Mouse (Mus musculus): ENCODE data around the gene Tmem192. TPM values are rescaled to one million over a fixed set of nuclear protein-coding genes. Genes with fewer than 3 reads are reported as not detected.
"Not testable (repeated sequence)": the region's sequence is repeated elsewhere in the genome, so short reads cannot be mapped to it uniquely, and the experiment has no call there.

The Tmem192 gene
- polyA plus RNA-seq, 1 experiment, result 19.4 TPM

DNA sequence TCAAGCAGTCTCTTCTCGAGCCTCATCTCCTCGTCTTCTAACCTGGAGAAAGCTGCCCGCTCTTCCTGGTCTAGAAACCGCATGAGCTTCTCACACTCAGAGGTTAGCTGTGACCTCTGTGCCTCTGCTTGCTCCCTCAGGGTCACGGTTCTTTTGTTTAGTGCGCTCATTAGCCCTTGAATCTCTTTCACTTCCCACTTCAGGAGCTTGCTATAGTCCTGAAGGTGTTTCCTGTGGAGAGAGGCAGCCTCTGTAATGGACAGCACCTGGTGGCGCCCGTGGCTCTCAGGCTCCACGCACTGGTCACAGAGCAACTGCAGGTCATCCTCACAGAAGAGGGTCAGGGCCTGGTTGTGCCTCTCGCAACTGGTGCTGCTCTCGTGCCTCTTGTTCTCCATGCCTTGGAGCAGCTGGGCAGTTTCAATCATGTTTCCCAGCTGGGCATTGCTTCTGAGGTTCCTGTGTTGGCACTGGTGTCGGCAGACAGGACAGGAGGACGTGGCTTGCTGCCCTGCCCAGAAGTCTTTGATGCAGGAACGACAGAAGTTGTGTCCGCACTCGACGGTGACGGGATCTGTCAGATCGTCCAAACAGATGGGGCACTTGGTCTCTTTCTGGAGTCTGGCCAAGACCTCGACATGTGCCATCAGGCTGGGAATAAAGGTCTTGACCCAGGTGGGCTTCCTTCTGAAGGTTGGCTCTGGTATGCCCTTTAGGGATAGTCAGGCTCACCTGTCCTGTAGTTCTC is 36.3 kb downstream of the Tmem192 start:
- no peak for DNase-seq (ENCODE audit: low spot score)

DNA sequence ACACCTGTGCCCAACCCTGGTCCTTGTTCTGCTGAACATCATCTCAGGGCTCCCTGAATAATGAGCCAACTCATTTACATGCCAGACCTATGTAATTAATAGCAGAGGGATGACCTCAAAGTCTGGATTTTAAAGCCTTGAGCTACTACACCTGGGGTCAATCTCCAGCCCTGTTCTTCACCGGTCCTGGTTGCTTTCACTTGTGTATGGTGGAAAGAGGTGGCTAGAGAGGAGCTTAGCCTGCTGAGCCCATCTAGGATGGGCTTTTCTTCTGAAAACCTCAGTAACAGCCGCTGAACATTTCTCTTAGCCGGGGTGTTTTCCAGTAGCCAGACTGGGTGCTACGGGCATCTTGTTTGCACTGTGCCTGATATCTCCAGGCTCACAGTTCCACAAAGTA is 40.7 kb downstream of the Tmem192 start, which contains the start of gene Trim75:
Trim75 (minus strand) TSS at position 101 of the 400 bp plus-strand sequence.
- DNase-seq (ENCODE audit: low spot score), result no peak

DNA sequence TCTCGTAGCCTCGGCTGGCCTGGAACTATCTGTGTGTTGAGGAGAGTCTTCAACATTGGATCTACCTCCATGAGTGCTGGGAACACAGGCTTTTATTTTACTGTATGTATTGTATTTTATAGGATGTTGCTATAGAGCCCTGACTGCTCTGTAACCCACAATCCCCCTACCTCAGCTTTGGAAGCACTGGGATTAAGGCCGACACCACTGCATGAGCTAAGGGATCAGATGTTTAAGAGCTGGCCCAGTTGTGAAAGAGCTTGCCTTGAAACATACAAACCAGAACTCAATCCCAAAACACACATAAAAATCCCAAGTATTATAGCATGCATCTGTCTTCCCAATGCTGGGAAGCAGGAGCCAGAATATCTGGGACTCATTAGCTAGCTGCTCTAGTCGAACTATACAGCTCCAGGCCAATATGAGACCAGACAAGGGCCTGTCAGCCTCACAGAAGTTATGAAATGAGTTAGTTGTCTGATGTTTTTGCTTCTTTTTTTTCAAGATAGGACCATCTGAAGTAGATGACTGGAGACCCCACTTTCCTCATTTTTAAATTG is 51.9 kb downstream of the Tmem192 start:
- no peak for DNase-seq (ENCODE audit: low spot score)

DNA sequence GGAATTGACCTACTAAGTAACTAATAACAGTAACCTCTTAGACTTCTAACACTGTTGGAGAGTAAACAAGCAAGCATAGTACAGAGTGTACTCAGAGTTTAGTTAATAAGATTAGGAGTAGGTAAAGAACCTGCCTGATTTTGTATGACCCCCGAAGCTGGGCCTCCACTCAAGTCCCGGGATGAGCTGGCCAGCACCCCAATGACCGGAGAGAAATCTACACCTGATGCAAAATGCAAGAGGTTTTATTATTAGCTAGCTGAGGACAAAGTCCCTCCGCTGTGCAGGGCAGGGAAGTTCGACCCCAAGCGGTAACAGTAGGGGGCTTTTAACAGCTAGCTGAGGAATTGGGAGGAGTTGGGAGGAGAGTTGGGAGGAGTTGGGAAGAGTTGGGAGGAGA is 60.6 kb downstream of the Tmem192 start:
- not testable (repeated sequence) for DNase-seq (ENCODE audit: low spot score)

DNA sequence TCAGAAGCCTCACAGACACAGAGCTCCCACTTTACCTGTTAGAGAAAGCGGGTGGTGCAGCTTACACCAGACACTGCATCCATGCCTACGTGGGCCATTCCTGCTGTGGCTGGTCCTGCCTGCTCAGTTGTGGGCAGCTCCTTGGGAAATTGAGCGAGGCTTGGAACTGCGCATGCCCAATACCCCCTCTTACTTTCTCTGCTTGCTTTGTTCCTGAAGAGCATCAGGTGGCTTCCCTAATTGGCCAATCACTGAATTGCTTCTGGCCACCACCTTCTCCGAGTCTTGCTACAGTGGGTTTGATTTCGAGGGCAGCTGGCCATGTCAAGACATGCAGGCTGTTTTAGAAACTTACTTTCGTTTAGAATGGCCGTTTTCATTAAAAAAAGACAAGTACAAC is 71.4 kb downstream of the Tmem192 start, which contains the start of the genes Trim61 and Trim60:
Trim61 (minus strand) TSS at position 101 of the 400 bp plus-strand sequence.
Trim60 (minus strand) TSS at position 162 of the 400 bp plus-strand sequence.
- no peak for DNase-seq (ENCODE audit: low spot score)

Other genes starting within 250 kb of the Tmem192 start
- gene Msmo1, start 213.4 kb upstream of the Tmem192 start, polyA plus RNA-seq (2012; rRNA removed), result 61.3 and 88.5 TPM in 2 replicates
- gene Klhl2, start 97.2 kb upstream of the Tmem192 start, polyA plus RNA-seq (2012; rRNA removed), result 20.1 and 20.2 TPM in 2 replicates
- gene Trim75, start 40.6 kb downstream of the Tmem192 start, polyA plus RNA-seq (2012; rRNA removed), result not detected in 2 replicates
- gene Trim61, start 71.3 kb downstream of the Tmem192 start, polyA plus RNA-seq (2012; rRNA removed), result not detected in 2 replicates
- not detected in 2 replicates for gene Trim60, start 71.4 kb downstream of the Tmem192 start, polyA plus RNA-seq (2012; rRNA removed)
- gene Apela, start 90.2 kb downstream of the Tmem192 start, polyA plus RNA-seq (2012; rRNA removed), result 0.76 and 0.84 TPM in 2 replicates
- gene Gm10663, start 127.8 kb downstream of the Tmem192 start, polyA plus RNA-seq (2012; rRNA removed), result not detected in 2 replicates
- gene BC030870, start 182.4 kb downstream of the Tmem192 start, polyA plus RNA-seq (2012; rRNA removed), result not detected in 2 replicates

All from urinary bladder, adult 2 months (tissue).